Mouse (Mus musculus) heart, postnatal 25 days (tissue): ENCODE data around the gene Gng12. TPM values are rescaled to one million over a fixed set of nuclear protein-coding genes. Genes with fewer than 3 reads are reported as not detected.

Source experiments
- DNase-seq: peaks from one replicate; pipeline ENCODE4 v3.0.0; 2022; ENCODE audit warnings: low spot score
- intact Hi-C: fragments of 180-260 bp; cut with DNase I; formaldehyde crosslinking; loops from one replicate; pipeline ENCODE4 v1.15.1; 2025
- total RNA-seq, 2 experiments: library from RNA; stranded (reverse); gene quantifications; 2 replicates each; pipeline ENCODE4 v1.2.3; 2021

The Gng12 gene
- total RNA-seq, 2 experiments from 2014 or later = 44.5 TPM

DNA sequence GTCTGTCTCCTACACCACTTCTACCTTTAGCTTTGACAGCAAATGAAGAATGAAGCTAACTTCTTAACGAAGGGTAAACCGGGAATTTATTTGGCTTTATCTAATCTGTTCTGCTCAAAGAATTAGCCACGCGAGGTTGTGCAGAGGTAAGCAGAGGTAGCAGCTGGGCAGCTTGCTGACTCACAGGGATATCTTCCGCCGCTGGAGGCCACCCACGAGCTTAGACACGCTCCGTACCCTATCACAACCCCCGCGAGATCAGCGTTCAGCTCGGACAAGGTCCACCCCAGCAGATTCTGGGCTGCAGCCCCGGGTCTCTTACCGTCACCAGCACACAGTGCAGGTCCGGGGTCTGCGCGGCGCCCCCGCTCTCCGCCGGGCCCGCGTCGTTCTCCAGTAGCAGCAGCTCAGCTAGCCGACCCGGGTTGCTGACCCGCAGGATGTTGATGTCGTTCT, 140.2 kb downstream of the Gng12 start:
- intact Hi-C loops = loop anchor here (1.0 to 10.0 kb wide), 6 partner anchors 41 to 192 kb away; partner anchors contain the start of gene Gng12
- peak; percentile 71 for DNase-seq

DNA sequence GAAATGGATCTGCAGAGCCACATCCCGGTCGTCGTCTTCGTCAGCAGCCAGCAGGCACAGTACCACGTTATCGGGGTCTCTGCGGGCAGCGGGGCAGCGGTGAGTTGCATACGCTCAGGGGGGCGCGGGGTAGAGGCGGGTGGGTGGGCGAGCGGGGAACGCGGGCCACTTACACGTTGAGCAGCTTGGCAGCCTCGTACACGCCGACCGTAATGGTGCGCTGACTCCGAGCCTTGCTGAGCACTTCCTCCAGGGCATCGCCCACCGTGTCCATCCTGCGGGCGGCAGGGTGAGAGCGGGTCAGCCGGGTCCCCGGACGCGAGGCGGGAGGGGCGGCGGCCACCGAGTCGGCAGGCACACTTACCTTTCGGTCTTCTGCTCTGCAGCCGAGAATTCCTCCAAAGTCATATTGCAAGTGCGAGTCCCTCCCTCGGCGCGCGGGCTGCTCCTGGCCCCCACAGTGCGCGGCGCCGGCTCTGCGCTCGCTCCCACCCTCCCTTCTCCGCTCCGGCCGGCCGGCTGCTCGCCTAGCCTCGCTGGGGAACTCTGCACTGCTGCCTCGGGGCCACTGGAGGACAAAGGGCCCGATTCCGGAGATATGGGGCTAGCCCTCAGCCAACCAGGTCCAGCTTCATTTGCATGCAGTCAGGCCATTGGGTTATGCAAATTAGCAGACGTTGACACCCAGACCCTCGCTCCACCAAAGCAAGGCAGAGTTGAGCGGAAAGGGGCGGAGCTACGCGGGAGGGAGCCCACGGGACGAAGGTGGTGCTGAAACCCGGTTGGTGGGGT, 140.8 kb downstream of the Gng12 start, which contains the start of gene Gadd45a:
TSS of gene Gadd45a (minus strand) at position 621 of the 792 bp plus-strand sequence.
- DNase-seq = peak; percentile 97

DNA sequence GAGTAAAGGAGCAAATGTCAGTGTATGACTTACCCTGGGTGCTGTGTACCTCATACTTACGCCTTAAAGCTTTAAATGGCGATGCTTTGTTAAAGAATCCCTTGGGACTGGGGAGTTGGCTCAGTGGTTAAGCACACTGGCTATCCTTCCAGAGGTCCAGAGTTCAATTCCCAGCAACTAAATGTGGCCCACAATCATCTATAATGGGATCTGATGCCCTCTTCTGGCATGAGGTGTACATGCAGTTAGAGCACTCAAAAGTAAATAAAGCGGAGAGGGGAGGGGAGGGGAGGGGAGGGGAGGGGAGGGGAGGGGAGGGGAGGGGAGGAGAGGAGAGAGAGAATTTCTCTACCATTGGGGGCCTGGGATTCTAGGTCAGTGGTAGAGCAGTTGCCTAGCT, 142.8 kb downstream of the Gng12 start:
- DNase-seq = no peak
- intact Hi-C loops = loop anchor here (5.0 to 10.0 kb wide), 3 partner anchors 38 to 194 kb away; no protein-coding TSS in a partner anchor

More for the DNA sequence above, 140.8 kb downstream of the Gng12 start, which contains the start of gene Gadd45a:
- intact Hi-C loops = loop anchor here (1.0 to 10.0 kb wide), 6 partner anchors 40 to 192 kb away; partner anchors contain the start of gene Gng12

DNA sequence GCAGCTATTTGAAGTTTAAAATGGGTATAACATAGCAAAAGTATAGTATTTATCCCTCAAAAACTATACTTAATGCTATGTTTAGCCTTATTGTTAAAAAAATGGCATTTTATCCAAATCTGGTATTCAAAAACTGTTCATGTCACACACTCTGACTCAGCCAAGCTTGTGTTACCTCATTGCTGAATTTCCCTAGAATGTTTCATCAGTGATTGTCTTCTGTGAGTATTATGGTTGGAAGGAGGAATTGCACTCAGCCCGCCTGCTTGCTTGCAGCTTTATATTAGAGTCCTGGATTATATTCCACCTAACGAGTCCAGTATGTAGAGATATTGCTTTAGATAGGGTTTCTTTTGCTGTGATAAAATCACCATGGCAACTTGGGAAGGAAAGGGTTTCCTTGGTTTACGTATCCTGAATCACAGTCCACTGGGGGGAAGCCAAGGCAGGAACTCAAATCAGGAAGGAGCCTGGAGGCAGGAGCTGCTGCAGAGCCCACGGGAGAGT, 144.8 kb downstream of the Gng12 start:
- DNase-seq = no peak
- intact Hi-C loops = no loop called here

DNA sequence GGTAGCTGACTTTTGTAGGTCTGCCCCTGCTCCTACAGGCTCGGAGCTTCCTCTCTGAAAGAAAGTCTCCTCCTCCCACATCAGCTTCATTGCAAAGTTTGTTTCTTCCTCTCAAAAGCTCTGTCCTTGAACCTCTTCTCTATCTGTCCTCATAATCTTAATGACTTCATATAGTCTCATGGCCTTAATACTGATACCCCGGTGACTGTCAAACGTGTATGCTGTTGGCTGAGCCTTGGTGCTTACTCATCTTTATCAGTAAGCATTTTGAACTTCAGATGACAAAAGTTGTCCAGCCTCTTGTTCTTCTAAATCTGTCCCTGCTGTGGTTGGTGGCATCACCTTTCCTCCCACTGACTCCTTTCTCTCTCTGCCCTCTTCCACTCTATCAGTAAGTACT, 149.2 kb downstream of the Gng12 start:
- intact Hi-C loops = loop anchor here (5.0 kb wide), 1 partner anchor 42 kb away; no protein-coding TSS in a partner anchor
- no peak for DNase-seq

DNA sequence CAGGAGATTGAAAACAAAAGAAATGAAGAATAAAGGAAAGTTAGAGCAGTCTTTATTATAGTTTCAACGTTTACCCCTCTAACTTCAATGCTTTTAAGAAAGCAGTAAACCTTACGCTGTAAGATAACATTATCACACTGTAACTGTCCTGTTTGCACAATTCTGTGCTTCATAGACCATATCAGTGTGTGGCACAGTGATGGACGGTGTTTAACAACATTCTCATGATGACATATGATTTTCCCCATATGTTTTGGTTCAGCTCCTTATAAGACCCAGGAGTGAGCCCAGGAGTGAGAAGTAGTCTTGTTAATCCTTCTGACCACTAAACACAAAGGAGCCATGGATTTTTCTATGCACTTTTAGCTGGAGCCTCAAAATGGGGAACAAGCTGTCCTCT, 150.7 kb downstream of the Gng12 start:
- no peak for DNase-seq
- intact Hi-C loops = loop anchor here (5.0 kb wide), 1 partner anchor 40 kb away; no protein-coding TSS in a partner anchor

DNA sequence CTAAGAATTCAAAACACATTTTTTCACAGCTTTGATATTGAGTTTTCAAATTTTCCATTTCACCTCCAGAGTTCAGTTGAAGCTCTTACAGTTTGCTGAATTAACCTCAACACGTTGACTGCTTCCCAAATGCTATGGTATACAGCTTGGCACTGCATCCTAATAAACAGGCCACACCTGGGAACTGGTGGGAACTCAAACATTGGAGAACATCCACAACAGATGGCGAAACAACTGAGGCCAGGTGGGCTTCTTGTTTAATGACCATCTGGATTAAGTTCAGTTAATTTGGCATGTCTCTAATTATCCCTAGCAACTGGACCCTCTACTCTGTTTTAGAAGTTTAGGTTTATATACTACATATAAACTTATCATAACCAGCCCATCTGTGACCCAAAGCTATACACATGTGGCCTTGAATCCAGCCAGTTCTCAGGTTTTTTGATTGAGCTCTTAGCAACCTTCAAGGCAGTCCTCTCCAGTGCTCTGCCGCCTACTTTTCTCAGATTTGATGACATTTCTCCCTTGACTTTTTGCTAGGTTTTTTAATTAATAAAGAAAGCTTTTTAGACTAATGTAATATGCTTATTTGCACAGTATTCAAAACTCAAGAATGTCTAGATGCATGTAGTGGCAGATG, 152.0 kb downstream of the Gng12 start:
- no peak for DNase-seq
- intact Hi-C loops = loop anchor here (5.0 kb wide), 1 partner anchor 39 kb away; no protein-coding TSS in a partner anchor

DNA sequence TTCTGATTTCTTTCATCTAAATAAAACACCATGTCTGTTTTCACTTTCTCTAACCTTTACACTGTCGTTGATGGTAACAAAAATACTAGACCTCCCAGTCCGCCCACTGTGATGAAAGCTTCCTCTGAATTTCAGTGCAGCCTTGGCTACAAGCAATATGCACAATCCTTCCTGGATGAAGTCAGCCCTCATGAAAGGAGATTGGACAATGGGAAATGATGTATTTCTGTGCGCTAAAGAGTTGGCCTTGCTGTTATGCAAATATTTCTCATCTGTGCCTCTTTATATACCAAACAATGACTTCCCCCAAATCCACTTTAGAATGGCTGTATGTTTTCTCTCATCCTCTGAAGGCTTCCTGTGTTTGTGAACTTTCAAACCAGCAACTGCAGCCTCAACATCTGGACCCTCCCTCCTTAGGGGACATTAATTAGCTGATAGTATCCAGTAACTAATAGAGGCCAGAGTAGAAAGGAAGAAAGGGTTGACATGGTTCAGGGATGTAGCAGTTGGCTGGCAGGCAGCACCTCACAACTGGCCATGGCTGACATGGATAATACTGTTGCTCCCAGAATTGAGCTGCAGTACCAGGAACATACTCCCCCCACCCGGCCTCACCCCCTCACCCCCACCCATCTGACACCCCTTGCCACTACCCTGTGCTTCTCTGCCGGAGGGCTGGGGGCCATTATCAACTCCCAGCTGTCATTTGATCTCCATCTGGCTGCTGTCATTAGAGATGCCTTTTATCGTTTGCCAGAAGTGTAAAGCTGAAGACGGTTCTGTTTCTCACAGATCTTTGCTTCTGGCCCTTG, 152.9 kb downstream of the Gng12 start:
- intact Hi-C loops = loop anchor here (5.0 kb wide), 1 partner anchor 38 kb away; no protein-coding TSS in a partner anchor

DNA sequence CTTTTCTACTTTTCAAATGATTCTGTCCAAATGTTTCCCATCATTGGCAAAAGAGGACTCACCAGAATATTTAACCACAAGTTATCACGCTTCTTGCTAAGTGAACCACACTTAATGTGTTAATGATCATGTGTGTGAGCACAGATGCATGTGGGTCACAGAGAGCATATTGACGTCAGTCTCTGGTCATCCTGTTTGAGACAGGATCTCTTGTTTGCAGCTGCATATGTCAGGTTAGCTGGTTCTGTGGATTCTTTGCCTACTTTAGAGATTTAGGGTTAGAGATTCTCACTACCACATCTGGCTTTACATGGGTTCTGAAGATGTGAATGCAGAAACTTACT, 153.5 kb downstream of the Gng12 start:
- no peak for DNase-seq
- intact Hi-C loops = loop anchor here (5.0 kb wide), 1 partner anchor 38 kb away; no protein-coding TSS in a partner anchor

More for the DNA sequence above, 152.9 kb downstream of the Gng12 start:
- no peak for DNase-seq

DNA sequence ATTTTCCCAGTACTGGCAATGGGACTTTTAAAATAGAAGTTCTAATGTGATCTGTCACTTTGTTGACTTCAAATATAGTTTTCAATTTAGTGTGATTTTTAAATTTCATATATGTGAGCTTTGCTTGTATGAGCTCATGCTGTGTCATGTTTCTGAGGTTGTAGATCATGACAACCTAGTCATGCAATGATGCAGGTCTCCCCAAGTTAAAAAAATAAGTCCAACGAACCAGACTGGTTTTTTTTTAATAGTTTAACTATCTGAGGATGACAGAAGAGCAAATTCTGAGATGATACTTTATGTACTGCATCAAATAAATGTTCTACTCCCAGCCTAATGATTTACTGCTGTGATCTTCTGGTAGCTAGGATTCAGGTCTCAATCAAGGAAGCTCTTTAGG, 153.9 kb downstream of the Gng12 start:
- DNase-seq = no peak
- intact Hi-C loops = no loop called here

DNA sequence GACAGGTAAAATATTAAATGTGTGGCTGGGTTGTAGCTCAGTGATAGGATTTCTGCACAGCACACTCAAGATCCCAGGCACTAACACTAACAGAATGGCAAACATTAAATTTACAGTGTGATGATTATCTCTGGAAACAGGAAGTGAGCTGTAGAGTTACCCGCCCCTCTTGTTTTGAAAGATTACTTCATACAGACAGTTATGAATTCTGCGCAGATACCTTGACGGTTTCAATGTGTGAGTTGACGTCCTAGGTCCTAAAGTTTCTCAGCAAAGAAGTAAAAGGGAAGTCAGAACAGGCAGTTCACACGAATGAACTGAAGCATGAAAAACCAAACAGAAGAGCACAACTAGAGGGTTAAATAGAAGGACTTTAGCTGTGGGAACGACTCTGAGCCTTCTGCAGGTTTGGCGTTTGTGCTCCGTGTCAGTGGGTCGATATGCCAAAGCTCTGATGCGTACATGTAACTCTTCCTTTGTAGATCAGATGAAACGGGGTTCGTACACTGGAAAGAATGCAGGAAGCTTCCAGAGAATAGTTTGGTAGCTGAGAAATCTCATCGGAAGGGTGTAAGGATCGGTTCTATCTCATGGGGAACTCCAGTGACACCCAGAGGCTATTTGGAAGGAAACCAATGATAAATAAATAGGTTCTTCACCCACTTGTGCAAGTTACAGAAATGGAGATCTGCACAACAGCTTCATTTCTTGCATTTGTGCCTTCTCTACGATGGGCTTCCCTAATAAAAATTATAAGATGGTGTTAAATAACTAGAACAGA, 160.1 kb downstream of the Gng12 start:
- DNase-seq = no peak
- intact Hi-C loops = no loop called here

DNA sequence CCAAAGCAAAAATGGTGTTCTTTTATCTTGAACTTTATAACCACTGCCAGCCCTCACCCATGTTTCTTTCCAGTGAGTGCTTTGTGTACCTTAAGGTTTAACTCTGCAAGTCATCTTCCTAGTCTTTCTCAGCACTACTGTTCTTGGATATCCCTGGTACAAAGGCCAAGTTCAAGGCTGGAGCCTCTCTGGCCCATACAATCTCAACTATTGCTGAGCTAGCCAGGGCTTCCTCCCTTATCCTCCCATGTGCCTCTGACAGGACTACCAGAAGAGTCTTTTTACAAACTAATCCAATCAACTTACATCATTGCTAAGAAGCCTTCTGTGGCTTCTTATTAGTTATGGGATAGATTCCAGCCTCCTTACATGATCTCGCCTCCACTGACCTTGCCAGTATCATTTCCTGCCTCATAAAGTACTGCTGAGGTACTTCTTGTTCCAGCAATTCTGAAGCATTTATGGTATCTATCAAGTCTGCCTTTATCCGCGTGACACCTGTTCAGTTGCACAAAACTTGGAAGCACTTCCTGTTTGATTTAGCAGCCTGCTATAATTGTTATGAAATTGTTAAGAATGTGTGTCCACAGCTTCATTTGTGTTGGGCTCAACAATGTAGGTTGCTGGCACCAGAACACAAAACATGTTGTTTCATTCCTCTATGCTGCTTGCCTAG, 160.8 kb downstream of the Gng12 start:
- intact Hi-C loops = no loop called here

DNA sequence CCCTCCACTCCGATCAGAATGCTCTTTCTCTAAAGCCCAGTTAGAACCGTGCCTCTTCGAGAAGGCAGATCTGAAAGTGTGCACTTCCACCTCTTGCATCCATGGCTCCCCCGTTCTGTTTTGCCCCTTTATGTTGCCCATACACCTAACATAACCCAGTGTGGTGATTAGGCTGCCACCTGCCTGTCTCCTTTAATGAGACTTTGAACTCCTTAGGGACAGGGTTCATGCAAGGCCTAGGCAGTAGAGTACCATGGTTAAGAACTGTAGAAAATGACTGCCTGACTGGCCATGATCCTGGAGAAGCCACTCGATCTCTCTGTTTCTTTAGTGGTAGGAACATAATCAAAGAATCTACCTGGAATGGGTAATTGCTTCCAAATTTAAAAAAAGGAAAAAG, 161.4 kb downstream of the Gng12 start:
- no peak for DNase-seq
- intact Hi-C loops = no loop called here

More for the DNA sequence above, 160.8 kb downstream of the Gng12 start:
- no peak for DNase-seq

DNA sequence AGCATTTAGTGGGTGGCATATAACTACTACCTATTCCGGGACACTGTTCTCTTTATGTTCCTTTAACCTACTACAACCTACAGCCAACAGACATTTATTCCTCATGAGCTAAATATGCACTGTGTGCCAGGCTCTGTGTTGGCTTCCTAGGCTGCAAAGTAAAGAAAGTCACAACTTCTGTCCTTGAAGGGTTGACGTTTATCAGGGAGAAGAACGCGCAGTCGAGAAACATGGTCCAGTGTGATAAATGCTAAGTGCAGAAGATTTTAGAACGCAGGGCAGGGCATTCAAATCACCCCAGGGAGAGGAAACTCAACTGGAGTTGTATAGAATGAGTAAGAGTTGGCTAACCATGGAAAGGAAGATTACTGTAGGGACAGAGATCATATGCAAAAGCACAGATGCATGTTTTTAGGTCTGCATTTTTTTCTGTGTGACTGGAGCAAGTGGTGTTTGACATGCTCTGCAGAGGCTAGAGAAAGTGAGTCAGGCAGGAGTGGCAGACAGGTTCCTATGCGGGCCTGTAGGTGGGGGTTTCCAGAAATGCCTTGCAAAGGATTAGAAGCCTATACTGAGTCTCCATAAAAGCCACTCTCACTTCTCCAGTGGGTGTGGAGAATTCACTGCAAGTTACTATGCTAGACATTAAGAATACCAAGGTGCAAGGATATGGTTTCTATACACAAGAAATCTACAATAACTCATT, 161.9 kb downstream of the Gng12 start:
- DNase-seq = no peak
- intact Hi-C loops = no loop called here

DNA sequence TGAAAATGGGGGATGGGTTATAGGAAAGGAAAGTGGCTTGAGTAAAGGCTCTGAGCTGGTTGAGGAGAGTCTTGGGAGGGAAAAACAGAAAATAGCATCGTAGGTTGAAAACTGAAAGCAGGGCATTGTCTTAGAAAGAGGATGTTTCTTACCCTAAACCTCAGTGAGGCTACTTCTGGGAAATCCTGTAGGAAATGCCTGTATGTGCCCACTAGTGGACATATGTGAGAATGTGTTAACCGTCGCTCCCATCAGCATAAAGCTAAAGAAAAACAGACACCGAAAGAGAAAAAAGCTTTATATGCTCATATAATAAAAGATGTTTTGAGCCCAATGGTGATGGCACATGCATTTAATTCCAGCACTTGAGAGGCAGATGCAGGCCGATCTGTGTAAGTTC, 163.9 kb downstream of the Gng12 start:
- intact Hi-C loops = no loop called here
- no peak for DNase-seq

DNA sequence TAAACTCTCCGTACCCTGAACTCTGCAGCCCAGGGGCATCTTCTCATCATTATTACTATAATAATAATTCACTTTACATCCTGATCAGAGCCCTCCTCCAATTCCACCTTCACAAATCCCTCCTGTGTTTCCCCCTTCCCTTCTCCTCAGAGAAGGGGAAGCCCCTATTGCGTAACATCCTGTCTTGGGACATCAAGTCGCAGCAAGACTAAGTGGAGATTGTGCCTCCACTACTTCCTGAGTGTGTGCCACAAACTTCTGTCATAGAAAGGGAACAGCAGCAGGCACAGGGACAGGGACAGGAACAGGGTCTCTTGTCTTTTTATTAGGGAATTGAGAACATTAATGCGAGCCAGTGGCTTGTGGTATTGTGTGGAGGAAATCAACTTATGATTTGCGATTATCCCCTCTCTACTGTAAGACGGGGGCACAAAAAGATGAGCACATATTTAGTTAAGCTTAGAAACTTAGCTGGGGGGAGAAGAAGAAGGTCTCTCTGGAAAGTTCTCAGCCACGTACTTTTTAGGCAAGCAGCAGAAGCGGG, 173.1 kb downstream of the Gng12 start:
- no peak for DNase-seq
- intact Hi-C loops = no loop called here

DNA sequence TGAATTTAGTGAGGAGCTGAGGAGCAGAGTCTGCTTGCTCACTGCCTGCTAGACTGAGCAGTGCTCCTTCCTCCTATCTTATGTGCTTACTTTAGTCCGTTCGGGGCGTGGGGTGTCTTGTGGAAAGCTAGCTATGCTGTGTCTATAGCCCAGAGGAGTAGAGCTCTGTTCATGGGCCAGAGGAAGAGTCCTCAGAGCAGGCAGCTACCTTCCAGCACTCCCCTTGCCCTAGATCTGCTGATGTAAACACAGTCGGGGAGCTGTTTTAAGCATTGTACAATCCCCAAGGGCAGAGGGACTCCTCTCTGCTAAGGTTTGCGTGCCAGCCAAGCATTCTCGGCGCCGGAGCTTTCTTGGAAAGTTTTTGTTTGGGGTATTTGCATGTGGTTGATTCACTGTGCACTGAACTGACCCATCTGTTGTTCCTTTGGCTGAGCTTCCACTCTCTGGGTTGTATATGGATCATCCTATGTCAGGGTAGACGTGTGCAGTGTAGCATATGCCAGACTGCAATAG, 173.7 kb downstream of the Gng12 start:
- DNase-seq = no peak
- intact Hi-C loops = no loop called here
